Mouse (Mus musculus): ENCODE measurements around the gene Slc36a4.

DNA sequence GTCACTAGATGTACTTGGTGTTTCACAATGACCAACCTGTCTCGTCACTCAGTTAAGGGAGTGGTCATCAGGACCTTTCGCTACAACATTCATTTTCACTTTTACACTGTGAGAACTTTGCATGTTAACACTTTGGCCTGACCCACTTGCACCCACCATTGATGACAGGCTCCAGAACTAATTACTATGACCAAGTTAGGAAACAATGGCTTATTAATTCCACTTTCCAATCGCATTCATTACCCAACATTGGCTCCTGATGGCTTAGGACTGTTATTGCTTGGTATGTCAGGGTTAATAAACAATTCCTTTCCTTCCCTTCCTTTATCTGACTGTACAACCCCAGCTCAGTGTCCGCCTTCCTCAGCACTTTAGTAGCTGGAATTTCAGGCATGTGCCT lies 72.4 kb downstream of the Slc36a4 start:
- TF ChIP-seq CTCF (IDR thresholded peaks at IDR 0.05; ENCODE audit: extremely low read depth, insufficient read depth, low read length), result no peak
- TF ChIP-seq POLR2A (IDR thresholded peaks at IDR 0.05; ENCODE audit: extremely low read depth, insufficient read depth, low read length), result no peak

Data from cortical plate, adult 2 months (tissue).